Mouse (Mus musculus): Measurements from ENCODE around the gene Enpep.

Gene Enpep

GRCm38 (mm10) chr3:129332586-129332985 is at the start of gene Enpep:
Gene Enpep, minus strand, starts transcription at chr3:129332720.
- DNase-seq (ENCODE audit: low spot score in 2 of 2) = no peak

GRCm38 (mm10) chr3:129379109-129379508 is 46.6 kb upstream of the Enpep start:
- no peak for DNase-seq (ENCODE audit: low spot score in 2 of 2)

GRCm38 (mm10) chr3:129375087-129375486 is 42.6 kb upstream of the Enpep start:
- no peak for DNase-seq (ENCODE audit: low spot score in 2 of 2)

GRCm38 (mm10) chr3:129373108-129373507 is 40.6 kb upstream of the Enpep start:
- no peak for DNase-seq (ENCODE audit: low spot score in 2 of 2)

GRCm38 (mm10) chr3:129369491-129369890 is 37.0 kb upstream of the Enpep start:
- DNase-seq (ENCODE audit: low spot score in 2 of 2) = no peak

GRCm38 (mm10) chr3:129365919-129366318 is 33.4 kb upstream of the Enpep start:
- no peak for DNase-seq (ENCODE audit: low spot score in 2 of 2)

GRCm38 (mm10) chr3:129364818-129365390 is 32.4 kb upstream of the Enpep start:
- DNase-seq (ENCODE audit: low spot score in 2 of 2) = no peak

GRCm38 (mm10) chr3:129363426-129363825 is 30.9 kb upstream of the Enpep start:
- DNase-seq (ENCODE audit: low spot score in 2 of 2) = no peak

- no peak for DNase-seq (ENCODE audit: low spot score in 2 of 2)
Observed at GRCm38 (mm10) chr3:129358115-129358514, 25.6 kb upstream of the Enpep start.

- DNase-seq (ENCODE audit: low spot score in 2 of 2) = no peak
Observed at GRCm38 (mm10) chr3:129353901-129354300, 21.4 kb upstream of the Enpep start.

GRCm38 (mm10) chr3:129351320-129351877 is 18.9 kb upstream of the Enpep start:
- DNase-seq (ENCODE audit: low spot score in 2 of 2) = no peak

- no peak for DNase-seq (ENCODE audit: low spot score in 2 of 2)
Observed at GRCm38 (mm10) chr3:129347277-129347676, 14.8 kb upstream of the Enpep start.

- no peak for DNase-seq (ENCODE audit: low spot score in 2 of 2)
Observed at GRCm38 (mm10) chr3:129342767-129343166, 10.2 kb upstream of the Enpep start.

GRCm38 (mm10) chr3:129341066-129341465 is 8.5 kb upstream of the Enpep start:
- DNase-seq (ENCODE audit: low spot score in 2 of 2) = no peak

- no peak for DNase-seq (ENCODE audit: low spot score in 2 of 2)
Observed at GRCm38 (mm10) chr3:129338296-129339091, 6.0 kb upstream of the Enpep start.

GRCm38 (mm10) chr3:129332142-129332541 is 378 bp downstream of the Enpep start:
- no peak for DNase-seq (ENCODE audit: low spot score in 2 of 2)

GRCm38 (mm10) chr3:129331427-129331826 is 1.1 kb downstream of the Enpep start:
- DNase-seq (ENCODE audit: low spot score in 2 of 2) = no peak

GRCm38 (mm10) chr3:129328056-129328455 is 4.5 kb downstream of the Enpep start:
- no peak for DNase-seq (ENCODE audit: low spot score in 2 of 2)

GRCm38 (mm10) chr3:129321585-129321984 is 10.9 kb downstream of the Enpep start:
- DNase-seq (ENCODE audit: low spot score in 2 of 2) = no peak

GRCm38 (mm10) chr3:129317032-129317729 is 15.3 kb downstream of the Enpep start:
- DNase-seq (ENCODE audit: low spot score in 2 of 2) = no peak

- DNase-seq (ENCODE audit: low spot score in 2 of 2) = no peak
Observed at GRCm38 (mm10) chr3:129313671-129314415, 18.7 kb downstream of the Enpep start.

- DNase-seq (ENCODE audit: low spot score in 2 of 2) = no peak
Observed at GRCm38 (mm10) chr3:129313221-129313620, 19.3 kb downstream of the Enpep start.
